Mouse (Mus musculus) urinary bladder, postnatal 10 days (tissue): Measurements from ENCODE around the gene Gm21969.

Source experiments
- DNase-seq: peaks from one replicate; pipeline ENCODE4 v3.0.0; 2022; ENCODE audit warnings: low spot score

Gene Gm21969

GRCm38 (mm10) chr4:139617001-139617364 is 14.0 kb downstream of the Gm21969 start:
- DNase-seq, result no peak

- DNase-seq, result no peak
These were observed 16.8 kb downstream of the Gm21969 start for GRCm38 (mm10) chr4:139619765-139620164.

- DNase-seq, result peak; percentile 56
These were observed 19.6 kb downstream of the Gm21969 start, which contains the start of gene Aldh4a1 for GRCm38 (mm10) chr4:139622373-139623282. TSS of gene Aldh4a1 (plus strand) at chr4:139622866.

DNA sequence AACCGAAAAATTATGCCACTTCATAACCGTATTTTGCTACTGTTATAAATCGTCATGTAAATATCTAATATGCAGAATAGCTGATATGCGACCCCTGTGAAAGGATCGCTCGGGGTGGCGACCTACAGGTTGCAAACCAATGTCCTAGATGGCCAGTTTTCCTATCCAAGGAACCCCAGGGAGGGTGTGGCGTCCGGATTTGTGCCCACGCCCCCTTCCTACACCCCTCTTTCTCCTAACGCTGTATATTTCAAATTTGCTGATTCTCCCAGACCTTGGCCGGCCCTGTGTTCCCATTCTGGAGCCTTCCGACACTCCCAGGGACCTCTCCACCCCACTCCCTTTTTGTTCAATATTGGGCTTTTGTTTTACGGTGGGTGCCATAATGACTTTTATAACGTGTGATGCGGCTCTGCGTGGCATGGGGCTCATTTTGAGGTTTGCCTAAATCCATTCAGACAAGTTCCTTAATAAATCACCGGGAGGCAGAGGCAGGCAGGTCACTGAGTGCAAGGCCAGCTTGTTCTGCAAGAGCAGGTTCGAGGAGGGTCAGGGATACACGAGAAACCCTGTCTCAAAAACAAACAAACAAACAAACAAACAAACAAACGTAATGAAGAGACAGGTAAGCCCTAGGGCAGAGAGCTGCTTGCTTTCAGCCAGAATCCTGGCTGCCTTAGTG is 20.6 kb downstream of the Gm21969 start:
- DNase-seq, result no peak

GRCm38 (mm10) chr4:139624116-139624489 is 21.1 kb downstream of the Gm21969 start:
- DNase-seq, result no peak

DNA sequence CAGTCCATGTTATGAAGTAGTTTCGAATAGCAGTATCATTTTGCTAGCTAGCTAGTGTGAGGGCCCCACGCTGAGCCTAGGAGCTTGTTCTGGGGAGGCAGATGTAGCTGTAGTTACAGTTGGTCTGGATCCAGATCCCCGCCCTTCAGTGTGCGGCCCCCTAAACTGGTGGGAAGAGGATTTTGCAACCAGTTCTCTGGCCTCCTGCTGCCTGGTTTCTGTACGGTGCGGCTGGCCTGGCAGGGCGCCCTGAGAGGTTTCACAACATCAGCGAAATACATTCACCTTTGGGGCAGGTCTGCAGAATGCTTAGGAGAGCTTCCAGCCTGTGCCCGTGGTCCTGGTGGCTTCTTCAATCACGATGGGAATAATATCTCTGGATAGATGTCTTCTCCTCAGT is 21.7 kb downstream of the Gm21969 start:
- DNase-seq, result no peak

- DNase-seq, result no peak
These were observed 24.4 kb downstream of the Gm21969 start for GRCm38 (mm10) chr4:139627361-139627760.

DNA sequence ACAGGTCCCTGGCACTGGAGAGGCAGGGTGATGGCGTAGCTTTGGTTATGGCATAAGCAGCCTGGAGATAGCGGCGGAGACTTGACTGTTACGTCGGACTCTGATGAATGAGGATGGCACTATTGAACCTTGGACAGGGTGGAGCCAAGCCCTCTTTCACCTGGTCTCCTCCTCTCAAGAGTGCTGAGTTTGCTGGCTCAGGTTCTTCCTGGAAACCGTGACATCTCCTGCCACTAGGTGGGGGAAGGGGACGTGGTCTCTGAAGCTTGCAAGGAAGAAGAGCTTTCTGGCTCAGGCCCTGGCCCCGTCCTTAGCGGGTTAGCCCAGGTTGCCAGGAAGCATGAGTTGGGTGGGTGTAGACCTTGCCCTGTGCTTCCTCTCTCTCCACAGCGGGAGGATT is 27.2 kb downstream of the Gm21969 start:
- no peak for DNase-seq

DNA sequence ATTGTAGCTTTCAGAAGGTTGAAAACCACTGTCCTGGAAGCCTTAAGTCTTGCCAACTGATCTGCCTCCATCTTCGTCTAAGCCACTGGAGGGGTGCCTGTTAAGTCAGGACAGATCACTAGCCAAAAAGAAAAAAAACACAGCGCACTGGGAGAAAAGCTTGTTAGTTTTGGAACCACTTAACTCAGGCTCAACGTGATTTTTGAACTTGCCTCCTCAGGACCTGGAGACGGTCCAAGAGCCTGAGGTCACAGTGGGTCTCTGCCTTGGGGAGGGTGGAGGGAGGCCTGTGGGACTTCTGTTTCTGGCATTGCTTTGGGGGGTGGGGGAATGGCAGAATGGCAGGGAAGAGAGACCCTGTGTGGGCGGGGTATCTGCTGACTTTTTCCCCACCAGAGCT is 28.2 kb downstream of the Gm21969 start:
- DNase-seq, result no peak

GRCm38 (mm10) chr4:139631569-139632253 is 28.7 kb downstream of the Gm21969 start:
- no peak for DNase-seq

GRCm38 (mm10) chr4:139632254-139632580 is 29.2 kb downstream of the Gm21969 start:
- DNase-seq, result no peak

DNA sequence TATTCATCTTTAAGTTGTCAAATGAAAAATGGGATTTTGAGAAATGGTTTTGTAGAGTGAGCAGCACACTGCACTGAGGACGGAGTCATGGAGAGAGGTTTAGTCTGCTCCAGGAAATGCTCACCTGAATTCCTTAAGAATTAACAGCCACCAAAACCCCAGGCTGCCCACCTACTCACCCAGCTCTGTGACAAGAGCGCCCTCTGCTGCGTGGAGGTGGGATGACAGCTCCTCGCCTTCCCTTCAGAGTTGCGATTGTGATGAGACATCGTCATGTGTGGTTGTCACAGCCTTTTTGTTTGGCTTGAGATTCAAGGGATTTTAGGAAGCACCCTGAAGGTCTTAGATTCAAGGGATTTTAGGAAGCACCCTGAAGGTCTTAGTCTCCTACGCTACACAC is 33.4 kb downstream of the Gm21969 start:
- DNase-seq, result no peak

- DNase-seq, result no peak
These were observed 34.9 kb downstream of the Gm21969 start for GRCm38 (mm10) chr4:139637847-139638246.

GRCm38 (mm10) chr4:139638356-139638755 is 35.4 kb downstream of the Gm21969 start:
- no peak for DNase-seq

- DNase-seq, result no peak
These were observed 36.8 kb downstream of the Gm21969 start for GRCm38 (mm10) chr4:139639801-139640200.

DNA sequence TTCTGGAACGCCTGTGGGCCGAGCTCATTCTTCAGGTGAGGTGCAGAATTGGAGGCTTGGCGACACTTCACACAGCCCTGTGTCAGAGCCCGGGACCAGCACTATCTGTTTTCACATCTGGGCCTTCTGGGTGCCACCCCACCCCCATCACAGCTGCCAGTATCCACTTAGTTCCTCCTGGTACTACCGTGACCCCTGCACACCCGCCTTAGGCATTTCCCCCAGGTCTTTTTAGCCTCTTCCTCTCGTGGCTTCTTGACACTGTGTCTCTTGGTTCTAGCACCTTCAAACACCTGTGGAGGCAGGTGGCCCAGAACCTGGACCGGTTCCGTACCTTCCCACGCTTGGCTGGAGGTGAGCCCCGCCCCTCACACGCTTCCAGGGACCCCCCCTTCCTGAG is 37.3 kb downstream of the Gm21969 start:
- DNase-seq, result no peak

DNA sequence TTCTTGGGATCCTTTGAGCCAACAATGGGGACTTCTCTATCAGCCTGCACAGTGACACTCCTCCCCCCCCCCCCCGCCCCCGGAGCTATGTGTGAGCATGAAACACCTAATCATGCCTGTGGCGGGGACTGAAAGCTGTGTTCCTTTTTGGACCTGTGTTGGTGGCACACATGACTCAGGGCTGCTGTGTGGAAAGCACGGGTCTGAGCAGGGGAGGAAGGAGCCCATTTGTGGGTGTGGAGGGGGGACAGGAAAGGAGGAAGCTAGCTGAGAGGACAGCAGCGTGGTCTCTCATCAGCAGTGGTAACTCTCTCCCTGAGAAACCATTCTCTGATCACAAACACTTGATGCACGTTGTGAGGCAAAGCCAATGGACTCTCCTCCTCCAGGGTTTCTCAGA is 37.8 kb downstream of the Gm21969 start:
- no peak for DNase-seq

DNA sequence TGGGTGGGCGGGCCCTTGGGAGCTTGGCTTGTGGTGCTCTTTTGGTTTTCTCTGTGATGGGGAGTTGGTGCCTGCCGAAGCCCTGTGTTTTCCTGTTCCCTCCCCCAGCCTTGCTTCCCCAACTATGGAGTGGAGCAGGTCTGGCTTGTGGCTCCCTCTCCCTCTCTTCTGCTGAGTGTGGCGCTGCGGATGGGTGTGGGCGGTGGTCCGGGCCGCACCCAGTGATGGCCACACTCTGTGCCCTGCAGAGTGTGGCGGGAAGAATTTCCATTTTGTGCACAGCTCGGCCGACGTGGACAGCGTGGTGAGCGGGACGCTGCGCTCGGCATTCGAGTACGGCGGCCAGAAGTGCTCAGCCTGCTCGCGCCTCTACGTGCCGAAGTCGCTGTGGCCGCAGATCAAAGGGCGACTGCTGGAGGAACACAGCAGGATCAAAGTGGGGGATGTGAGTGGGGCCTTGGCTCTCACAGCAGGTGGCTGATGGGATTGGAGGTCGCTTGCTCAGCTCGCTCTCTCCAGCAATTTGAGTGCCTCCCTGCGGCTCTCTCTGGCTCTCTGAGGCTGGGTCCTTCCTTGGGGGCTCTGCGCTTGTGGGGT is 38.9 kb downstream of the Gm21969 start:
- DNase-seq, result no peak

DNA sequence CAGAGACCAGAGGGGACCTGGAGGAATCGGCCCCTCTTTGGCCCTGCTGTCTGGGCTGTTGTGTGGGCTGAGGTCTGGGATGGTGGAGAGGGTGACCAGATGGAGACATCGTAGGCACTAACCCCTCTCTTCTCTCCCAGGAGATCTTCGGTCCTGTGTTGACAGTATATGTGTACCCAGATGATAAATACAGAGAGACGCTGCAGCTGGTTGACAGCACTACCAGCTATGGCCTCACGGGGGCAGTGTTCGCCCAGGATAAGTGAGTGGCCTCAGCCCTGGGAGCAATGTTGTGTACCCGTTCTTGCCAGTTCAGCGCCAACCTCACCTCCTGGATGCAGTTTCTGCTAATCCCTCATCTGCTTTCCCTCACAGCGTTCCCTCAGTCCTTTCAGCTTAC is 41.0 kb downstream of the Gm21969 start:
- DNase-seq, result peak; percentile 50

GRCm38 (mm10) chr4:139646916-139647315 is 43.9 kb downstream of the Gm21969 start:
- DNase-seq, result no peak

GRCm38 (mm10) chr4:139650086-139650743 is 47.2 kb downstream of the Gm21969 start:
- no peak for DNase-seq

DNA sequence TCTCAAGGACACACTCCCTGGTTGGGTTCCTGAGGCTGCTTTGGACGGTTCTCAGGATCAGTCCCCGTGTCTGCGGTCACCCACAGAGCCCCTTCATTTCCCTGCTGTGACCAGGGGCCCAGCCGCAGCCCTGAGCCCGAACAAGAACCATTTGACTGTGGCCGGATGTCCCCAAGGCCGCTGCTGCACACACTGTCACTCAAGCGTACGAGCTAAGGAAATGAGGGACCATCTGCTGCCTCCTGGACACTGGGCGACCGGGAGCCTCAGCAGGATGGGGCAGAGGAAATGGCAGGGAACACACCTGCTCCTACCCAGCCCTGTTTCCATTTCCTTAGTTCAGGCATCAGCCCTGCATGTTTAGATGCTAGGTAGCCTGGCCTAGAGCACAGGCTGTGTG is 47.9 kb downstream of the Gm21969 start:
- no peak for DNase-seq
